Mouse (Mus musculus) MEL (cell line): ENCODE results near the gene Egfl8. TPM values are rescaled to one million over a fixed set of nuclear protein-coding genes. Genes with fewer than 3 reads are reported as not detected.

Source experiments
- DNase-seq: peaks from one replicate; pipeline ENCODE4 v3.0.0; 2011; ENCODE audit warnings: low read depth, low spot score
- H3K27ac ChIP-seq: 2 replicates; pipeline ENCODE4 v1.5.1; 2012; ENCODE audit warnings: low read depth, mild to moderate bottlenecking, control low read depth, low read length, moderate library complexity; ENCODE audit not compliant: control insufficient read depth
- H3K27me3 ChIP-seq, 2 experiments: fragments of 150-350 bp in 1 of 2; sonication (generic) in 1 of 2; 2 replicates each; pipeline ENCODE4 v1.6.1; 2012; ENCODE audit warnings: low read length in 2 of 2, mild to moderate bottlenecking in 2 of 2, improper control_type of control experiment in 1 of 2, moderate library complexity in 1 of 2; ENCODE audit not compliant: insufficient read depth in 2 of 2, control insufficient read depth in 1 of 2
- H3K36me3 ChIP-seq, 2 experiments: 2 replicates each; pipeline ENCODE4 v1.6.1; 2012 to 2014; ENCODE audit warnings: low read length in 2 of 2, improper control_type of control experiment in 1 of 2, inconsistent platforms in 1 of 2, mild to moderate bottlenecking in 1 of 2; ENCODE audit not compliant: insufficient read depth in 2 of 2, control insufficient read depth in 1 of 2
- H3K4me1 ChIP-seq, 2 experiments: fragments of 150-350 bp in 1 of 2; sonication (generic) in 1 of 2; 2 replicates each; pipeline ENCODE4 v1.6.1; 2012; ENCODE audit warnings: low read length in 2 of 2, improper control_type of control experiment in 1 of 2, mild to moderate bottlenecking in 1 of 2; ENCODE audit not compliant: insufficient read depth in 2 of 2, control insufficient read depth in 1 of 2
- H3K4me3 ChIP-seq, 2 experiments: fragments of 150-350 bp in 1 of 2; sonication (generic) in 1 of 2; 2 replicates each; pipeline ENCODE4 v1.5.1; 2012; ENCODE audit warnings: low read depth in 2 of 2, low read length in 2 of 2, mild to moderate bottlenecking in 2 of 2, moderate library complexity in 2 of 2, control low read depth in 1 of 2, improper control_type of control experiment in 1 of 2; ENCODE audit not compliant: control insufficient read depth in 1 of 2, insufficient read depth in 1 of 2
- H3K79me2 ChIP-seq: 2 replicates; pipeline ENCODE4 v1.6.1; 2012; ENCODE audit warnings: mild to moderate bottlenecking, low read length, moderate library complexity; ENCODE audit not compliant: control insufficient read depth, poor library complexity, insufficient read depth
- H3K9ac ChIP-seq: 2 replicates; pipeline ENCODE4 v1.6.1; 2012; ENCODE audit warnings: low read depth, mild to moderate bottlenecking, control low read depth, low read length, moderate library complexity; ENCODE audit not compliant: control insufficient read depth, poor library complexity, severe bottlenecking
- H3K9me3 ChIP-seq: fragments of 150-350 bp; sonication (generic); replicated peaks from 2 replicates; pipeline ENCODE4 v1.6.1; 2012; ENCODE audit warnings: mild to moderate bottlenecking, low read length, improper control_type of control experiment, moderate library complexity; ENCODE audit not compliant: insufficient read depth
- BHLHE40 ChIP-seq: IDR thresholded peaks from 2 replicates; pipeline ENCODE4 v1.6.1; 2012; ENCODE audit warnings: low read depth, mild to moderate bottlenecking, inconsistent platforms, low read length, improper control_type of control experiment, borderline replicate concordance
- CTCF ChIP-seq, 3 experiments: IDR thresholded peaks in 2 of 3; conservative IDR thresholded peaks in 1 of 3; 2 replicates each; pipeline ENCODE4 v1.5.1; 2011 to 2012; ENCODE audit warnings: low read length in 3 of 3, low read depth in 2 of 3, mild to moderate bottlenecking in 2 of 3, improper control_type of control experiment in 1 of 3, inconsistent platforms in 1 of 3, mixed read lengths in 1 of 3, moderate library complexity in 1 of 3; ENCODE audit not compliant: control insufficient read depth in 1 of 3, insufficient read depth in 1 of 3, poor library complexity in 1 of 3, severe bottlenecking in 1 of 3
- ELF1 ChIP-seq: IDR thresholded peaks from 2 replicates; pipeline ENCODE4 v1.6.1; 2014; ENCODE audit warnings: low read depth, mild to moderate bottlenecking, inconsistent platforms, low read length, improper control_type of control experiment, moderate library complexity
- EP300 ChIP-seq, 2 experiments: IDR thresholded peaks; 2 replicates each; pipeline ENCODE4 v1.6.1; 2011; ENCODE audit warnings: improper control_type of control experiment in 2 of 2, low read length in 2 of 2, low read depth in 1 of 2, mild to moderate bottlenecking in 1 of 2
- GATA1 ChIP-seq: IDR thresholded peaks from 2 replicates; pipeline ENCODE4 v1.6.1; 2011; ENCODE audit warnings: low read depth, low read length, improper control_type of control experiment
- HCFC1 ChIP-seq: IDR thresholded peaks from 2 replicates; pipeline ENCODE4 v1.6.1; 2012; ENCODE audit warnings: low read depth, mild to moderate bottlenecking, inconsistent platforms, low read length, improper control_type of control experiment, moderate library complexity
- KAT2A ChIP-seq: conservative IDR thresholded peaks from 2 replicates; pipeline ENCODE4 v1.6.1; 2012; ENCODE audit warnings: low read depth, low read length, improper control_type of control experiment, inconsistent platforms
- MAX ChIP-seq: IDR thresholded peaks from 2 replicates; pipeline ENCODE4 v1.6.1; 2011; ENCODE audit warnings: low read length, improper control_type of control experiment
- MAZ ChIP-seq: IDR thresholded peaks from 2 replicates; pipeline ENCODE4 v1.6.1; 2012; ENCODE audit warnings: low read depth, mild to moderate bottlenecking, inconsistent platforms, low read length, improper control_type of control experiment
- MYB ChIP-seq: IDR thresholded peaks from 2 replicates; pipeline ENCODE4 v1.6.1; 2011; ENCODE audit warnings: mild to moderate bottlenecking, low read depth, low read length, improper control_type of control experiment
- MYC ChIP-seq: IDR thresholded peaks from 2 replicates; pipeline ENCODE4 v1.6.1; 2011; ENCODE audit warnings: low read depth, mild to moderate bottlenecking, low read length, improper control_type of control experiment, moderate library complexity
- POLR2A ChIP-seq, 2 experiments: IDR thresholded peaks; 2 replicates each; pipeline ENCODE4 v1.6.1; 2011 to 2012; ENCODE audit warnings: low read length in 2 of 2, mild to moderate bottlenecking in 2 of 2, control low read depth in 1 of 2, improper control_type of control experiment in 1 of 2, low read depth in 1 of 2, moderate library complexity in 1 of 2; ENCODE audit not compliant: control insufficient read depth in 1 of 2, insufficient read depth in 1 of 2, poor library complexity in 1 of 2
- POLR2AphosphoS2 ChIP-seq: IDR thresholded peaks from 2 replicates; pipeline ENCODE4 v1.6.1; 2011; ENCODE audit warnings: low read length, improper control_type of control experiment
- RAD21 ChIP-seq: IDR thresholded peaks from 2 replicates; pipeline ENCODE4 v1.6.1; 2011; ENCODE audit warnings: mild to moderate bottlenecking, low read depth, low read length, improper control_type of control experiment
- RCOR1 ChIP-seq: IDR thresholded peaks from 2 replicates; pipeline ENCODE4 v1.6.1; 2012; ENCODE audit warnings: low read depth, mild to moderate bottlenecking, inconsistent platforms, low read length, improper control_type of control experiment
- SMC3 ChIP-seq: IDR thresholded peaks from 2 replicates; pipeline ENCODE4 v1.6.1; 2011; ENCODE audit warnings: low read depth, low read length, improper control_type of control experiment
- TBP ChIP-seq: IDR thresholded peaks from 2 replicates; pipeline ENCODE4 v1.8.0; 2011; ENCODE audit warnings: low read depth, low read length, improper control_type of control experiment
- TCF12 ChIP-seq: IDR thresholded peaks from 2 replicates; pipeline ENCODE4 v1.6.1; 2014; ENCODE audit warnings: low read depth, mild to moderate bottlenecking, inconsistent platforms, low read length, improper control_type of control experiment, moderate library complexity
- UBTF ChIP-seq: IDR thresholded peaks from 2 replicates; pipeline ENCODE4 v1.6.1; 2012; ENCODE audit warnings: low read depth, mild to moderate bottlenecking, inconsistent platforms, low read length, improper control_type of control experiment, moderate library complexity, borderline replicate concordance; ENCODE audit not compliant: insufficient read depth
- USF1 ChIP-seq: IDR thresholded peaks from 2 replicates; pipeline ENCODE4 v1.6.1; 2014; ENCODE audit warnings: low read depth, mild to moderate bottlenecking, inconsistent platforms, low read length, improper control_type of control experiment, moderate library complexity
- USF2 ChIP-seq, 2 experiments: IDR thresholded peaks; 2 replicates each; pipeline ENCODE4 v1.6.1; 2011 to 2012; ENCODE audit warnings: improper control_type of control experiment in 2 of 2, low read length in 2 of 2, borderline replicate concordance in 1 of 2, inconsistent platforms in 1 of 2, low read depth in 1 of 2, mild to moderate bottlenecking in 1 of 2; ENCODE audit not compliant: insufficient read depth in 1 of 2
- ZC3H11A ChIP-seq: IDR thresholded peaks from 2 replicates; pipeline ENCODE4 v1.6.1; 2012; ENCODE audit warnings: low read depth, mild to moderate bottlenecking, inconsistent platforms, low read length, improper control_type of control experiment
- ZKSCAN1 ChIP-seq: IDR thresholded peaks from 2 replicates; pipeline ENCODE4 v1.6.1; 2012; ENCODE audit warnings: low read depth, mild to moderate bottlenecking, inconsistent platforms, low read length, improper control_type of control experiment, moderate library complexity
- polyA plus RNA-seq, 2 experiments: library from polyadenylated mRNA; stranded (reverse) in 1 of 2; unstranded in 1 of 2; fragments of >175 nt in 1 of 2; fragments of >200 nt in 1 of 2; gene quantifications; 2 replicates each; pipeline versions ENCODE4 v1.2.1 to v1.2.4; 2012; ENCODE audit warnings: low replicate concordance in 2 of 2, low read depth in 1 of 2; ENCODE audit not compliant: insufficient read length in 2 of 2, insufficient read depth in 1 of 2, missing spikeins in 1 of 2
- total RNA-seq: library from RNA; depleted of rRNA; stranded (reverse); fragments of 300-350 nt; gene quantifications from 2 replicates; pipeline ENCODE4 v1.2.3, GENCODE M21; 2012

Gene Egfl8
- total and polyA plus RNA-seq, 3 experiments = 0.89 to 1.6 TPM; not detected in 1

DNA sequence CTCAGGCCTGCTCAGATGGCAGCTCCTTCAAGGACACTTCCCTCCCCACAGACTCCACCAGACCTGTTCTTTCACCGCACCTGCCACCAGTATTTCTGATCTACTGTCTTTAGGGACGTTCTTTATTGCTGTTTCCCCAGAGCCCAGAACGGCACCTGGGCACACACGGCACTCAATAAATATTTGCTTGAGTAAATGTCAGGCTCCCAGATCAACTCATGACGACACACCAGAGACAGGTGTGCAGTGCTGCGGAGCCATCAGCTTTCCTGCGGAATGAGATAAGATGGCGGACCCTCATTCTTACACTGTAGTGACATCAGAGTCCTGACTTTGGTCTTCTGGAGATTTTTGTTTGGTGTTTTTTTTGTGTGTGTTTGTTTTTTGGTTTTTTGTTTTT lies 5.2 kb upstream of the Egfl8 start:
- no peaks in the 10 kb centered on the region for H3K27me3 ChIP-seq
- peaks cover 5% of the 10 kb centered on the region for H3K79me2 ChIP-seq
- no peak overlapping the region for H3K4me3 ChIP-seq
- no peak overlapping the region for H3K9ac ChIP-seq
- TF ChIP-seq RCOR1 = no peak
- no peak for TF ChIP-seq POLR2A (IDR thresholded peaks at IDR 0.05; ENCODE audit: control insufficient read depth in 1 of 2, insufficient read depth in 1 of 2, low read depth in 1 of 2, low read length in 2 of 2, poor library complexity in 1 of 2)
- no peak for TF ChIP-seq ZKSCAN1
- no peak for TF ChIP-seq MAX
- TF ChIP-seq SMC3 = no peak
- TF ChIP-seq MYB = no peak
- no peak for TF ChIP-seq BHLHE40
- TF ChIP-seq USF2 (IDR thresholded peaks at IDR 0.05; ENCODE audit: borderline replicate concordance in 1 of 2, insufficient read depth in 1 of 2, low read depth in 1 of 2, low read length in 2 of 2) = no peak
- no peak for TF ChIP-seq MAZ
- no peak for TF ChIP-seq POLR2AphosphoS2
- TF ChIP-seq GATA1 = no peak
- TF ChIP-seq, all 39 proteins: peak for 0
- peaks cover 0 to 10% of the 10 kb centered on the region in 2 experiments; a peak in 3 of 4 replicates for H3K36me3 ChIP-seq
- H3K9me3 ChIP-seq = no peaks in the 10 kb centered on the region
- peaks cover 2 to 17% of the 10 kb centered on the region in 2 experiments; a peak in 3 of 4 replicates for H3K4me1 ChIP-seq
- DNase-seq = no peak
- H3K27ac ChIP-seq = no peak overlapping the region

DNA sequence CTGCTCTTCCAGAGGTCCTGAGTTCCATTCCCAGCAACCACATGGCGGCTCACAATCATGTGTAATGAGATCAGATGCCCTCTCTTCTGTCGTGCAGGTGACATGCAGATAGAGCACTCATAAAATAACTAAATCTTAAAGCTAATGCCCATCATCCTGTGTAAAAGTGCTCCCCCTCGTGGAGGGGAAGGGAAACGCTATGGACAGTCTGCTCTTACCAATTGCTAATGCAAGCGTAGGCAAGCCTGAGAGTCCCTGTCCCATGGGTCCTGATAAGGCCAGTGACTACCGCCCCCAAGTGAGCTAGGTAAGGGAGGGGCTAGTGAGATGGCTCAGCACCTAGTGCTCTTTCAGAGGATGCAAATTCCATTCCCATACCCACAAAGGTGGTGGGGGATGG lies 3.2 kb upstream of the Egfl8 start:
- no peak overlapping the region for H3K4me3 ChIP-seq
- DNase-seq = peak; percentile 90
- TF ChIP-seq USF1 (no peak), UBTF (no peak), GATA1 (peak; percentile 51; the same call in 1 of the 2 replicates), ELF1 (no peak), POLR2AphosphoS2 (no peak), TBP (no peak), HCFC1 (no peak), SMC3 (peak; percentile 86), EP300 (IDR thresholded peaks at IDR 0.05; ENCODE audit: low read depth in 1 of 2, low read length in 2 of 2) (no peak), MYC (no peak), ZC3H11A (peak; percentile 42), RAD21 (peak; percentile 77), ZKSCAN1 (no peak), TCF12 (no peak), KAT2A (no peak), CTCF (IDR thresholded peaks at IDR 0.05 in 2 of 3, conservative IDR thresholded peaks at IDR 0.05 in 1 of 3; ENCODE audit: control insufficient read depth in 1 of 3, insufficient read depth in 1 of 3, low read depth in 2 of 3, low read length in 3 of 3, poor library complexity in 1 of 3, severe bottlenecking in 1 of 3) (peak; percentile 72 to 96 (median 85))
- TF ChIP-seq, all 39 proteins: peak for 5

More for the DNA sequence above, 3.2 kb upstream of the Egfl8 start:
- Histone ChIP-seq H3K9me3 (no peaks in the 10 kb centered on the region), H3K27me3 (no peaks in the 10 kb centered on the region), H3K9ac (no peak overlapping the region), H3K27ac (no peak overlapping the region), H3K36me3 (peaks cover 0 to 10% of the 10 kb centered on the region in 2 experiments; a peak in 3 of 4 replicates), H3K4me1 (peaks cover 2 to 14% of the 10 kb centered on the region in 2 experiments; a peak in 3 of 4 replicates), H3K79me2 (no peaks in the 10 kb centered on the region)
